Mouse (Mus musculus) CH12.LX (cell line): ENCODE results near the gene Cmss1.

Experiments
- E2F4 ChIP-seq: IDR thresholded peaks from 2 replicates; pipeline ENCODE4 v1.6.1; 2011; ENCODE audit warnings: low read depth, low read length, improper control_type of control experiment; ENCODE audit not compliant: insufficient replicate concordance
- JUND ChIP-seq: conservative IDR thresholded peaks from 2 replicates; pipeline ENCODE4 v1.6.1; 2011; ENCODE audit warnings: low read depth, low read length, improper control_type of control experiment
- MAZ ChIP-seq: IDR thresholded peaks from 2 replicates; pipeline ENCODE4 v1.6.1; 2012; ENCODE audit warnings: low read depth, mild to moderate bottlenecking, inconsistent platforms, low read length, improper control_type of control experiment, moderate library complexity
- POLR2A ChIP-seq: IDR thresholded peaks from 2 replicates; pipeline ENCODE4 v1.6.1; 2011; ENCODE audit warnings: low read depth, mild to moderate bottlenecking, improper control_type of control experiment, low read length
- USF1 ChIP-seq: IDR thresholded peaks from 2 replicates; pipeline ENCODE4 v1.6.1; 2014; ENCODE audit warnings: low read depth, mild to moderate bottlenecking, inconsistent platforms, low read length, improper control_type of control experiment
- ZC3H11A ChIP-seq: IDR thresholded peaks from 2 replicates; pipeline ENCODE4 v1.6.1; 2012; ENCODE audit warnings: low read depth, mild to moderate bottlenecking, inconsistent platforms, low read length, improper control_type of control experiment
- ZKSCAN1 ChIP-seq: IDR thresholded peaks from 2 replicates; pipeline ENCODE4 v1.6.1; 2012; ENCODE audit warnings: low read depth, inconsistent platforms, low read length, improper control_type of control experiment, borderline replicate concordance
- ZMIZ1 ChIP-seq: IDR thresholded peaks from 2 replicates; pipeline ENCODE4 v1.6.1; 2012; ENCODE audit warnings: low read depth, mild to moderate bottlenecking, inconsistent platforms, low read length, improper control_type of control experiment

DNA sequence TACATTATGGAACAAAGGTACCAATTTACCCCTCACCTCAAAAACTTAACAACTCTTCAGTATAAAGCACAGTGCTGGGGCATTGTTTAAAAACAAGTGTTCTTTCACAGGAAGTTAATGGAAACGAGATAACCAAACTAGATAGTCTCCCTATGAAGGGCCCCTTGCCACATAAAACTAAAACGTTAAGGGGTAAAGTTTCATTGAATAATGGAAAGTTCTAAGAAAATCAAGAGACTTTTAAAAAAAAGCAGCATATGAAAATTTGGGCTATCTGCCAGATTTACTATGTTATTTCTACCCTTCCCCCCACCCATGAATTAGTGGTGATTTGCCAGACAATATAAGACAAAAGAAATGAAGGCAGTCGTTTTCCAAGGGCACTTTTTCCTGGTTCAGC, 21.5 kb downstream of the Cmss1 start:
- TF ChIP-seq USF1 (no peak), POLR2A (no peak), E2F4 (no peak), MAZ (no peak), JUND (no peak), ZMIZ1 (no peak), ZC3H11A (no peak), ZKSCAN1 (no peak)
